Mouse (Mus musculus) limb, embryonic 14.5 days (tissue): ENCODE results near the gene Ankrd12. TPM values are rescaled to one million over a fixed set of nuclear protein-coding genes. Genes with fewer than 3 reads are reported as not detected.

Source experiments
- ATAC-seq: fragments of 200-750 bp; cut with Nextera tagmentation; 2 replicates; pipeline ENCODE4 v1.8.0; 2017; ENCODE audit warnings: low read depth, moderate number of reproducible peaks, moderate TSS enrichment; ENCODE audit not compliant: low FRiP score
- DNase-seq: peaks from one replicate; pipeline ENCODE4 v3.0.0-alpha.2; 2015; ENCODE audit warnings: low spot score
- H3K27ac ChIP-seq: fragments of 300-500 bp; sonication (generic); replicated peaks from 2 replicates; pipeline ENCODE4 v1.5.1; 2014; ENCODE audit warnings: low read depth, mild to moderate bottlenecking, low read length, moderate library complexity, mixed read lengths
- H3K27me3 ChIP-seq: fragments of 300-500 bp; sonication (generic); 2 replicates; pipeline ENCODE4 v1.6.1; 2014; ENCODE audit warnings: low read length, mixed read lengths; ENCODE audit not compliant: control insufficient read depth, insufficient read depth
- H3K36me3 ChIP-seq: fragments of 300-500 bp; sonication (generic); 2 replicates; pipeline ENCODE4 v1.6.1; 2014; ENCODE audit warnings: mild to moderate bottlenecking, low read length, moderate library complexity, mixed read lengths; ENCODE audit not compliant: control insufficient read depth, insufficient read depth
- H3K4me1 ChIP-seq: fragments of 300-500 bp; sonication (generic); 2 replicates; pipeline ENCODE4 v1.6.1; 2014; ENCODE audit warnings: antibody characterized with exemption, low read length, mixed read lengths; ENCODE audit not compliant: control insufficient read depth, insufficient read depth
- H3K4me2 ChIP-seq: fragments of 300-500 bp; sonication (generic); replicated peaks from 2 replicates; pipeline ENCODE4 v1.6.1; 2014; ENCODE audit warnings: low read depth, mild to moderate bottlenecking, low read length, moderate library complexity; ENCODE audit not compliant: severe bottlenecking
- H3K4me3 ChIP-seq: fragments of 300-500 bp; sonication (generic); replicated peaks from 2 replicates; pipeline ENCODE4 v1.5.1; 2014; ENCODE audit warnings: low read length
- H3K9ac ChIP-seq: fragments of 300-500 bp; sonication (generic); 2 replicates; pipeline ENCODE4 v1.6.1; 2014; ENCODE audit warnings: mild to moderate bottlenecking, low read depth, low read length, moderate library complexity; ENCODE audit not compliant: severe bottlenecking
- H3K9me3 ChIP-seq: fragments of 300-500 bp; sonication (generic); 2 replicates; pipeline ENCODE4 v1.6.1; 2016; ENCODE audit warnings: low read length; ENCODE audit not compliant: control insufficient read depth
- POLR2A ChIP-seq: fragments of 200-500 bp; IDR thresholded peaks from 2 replicates; pipeline ENCODE4 v1.8.0; 2012; ENCODE audit warnings: inconsistent platforms, mild to moderate bottlenecking, moderate library complexity, borderline replicate concordance; ENCODE audit not compliant: insufficient read depth, insufficient read length; ENCODE audit errors: extremely low read depth
- WGBS: fragments of 180-500 bp; shearing (Covaris S2); extraction: QIAGEN DNeasy Blood & Tissue Kit; methylation state at CpG from one replicate; pipeline ENCODE4 v1.1.7; 2014; 5-methylcytosine and 5-hydroxymethylcytosine counted together
- polyA plus RNA-seq, 2 experiments: library from polyadenylated mRNA; depleted of rRNA in 1 of 2; stranded (reverse) in 1 of 2; unstranded in 1 of 2; fragments of >200 nt; fragmentation: Nextera tagmentation in 1 of 2; extraction: Ambion mirVana in 1 of 2; gene quantifications; 2 replicates each; pipeline versions ENCODE4 v1.2.1 to v1.2.3; 2012 to 2014

Gene Ankrd12
- polyA plus RNA-seq, 2 experiments: 7.9 to 22.5 TPM

GRCm38 (mm10) chr17:65950622-65951404 lies 126.1 kb downstream of the Ankrd12 start, which contains the start of gene Twsg1:
TSS of gene Twsg1 (minus strand) at chr17:65951226.
- peak within 1 kb of the TSS; percentile 98 for H3K9ac ChIP-seq
- peak within 1 kb of the TSS; percentile 60 for H3K4me2 ChIP-seq
- WGBS: 2% methylated on average over 69 of the region's 87 CpGs
- peak; percentile 91; the same call in 1 of the 2 replicates for TF ChIP-seq POLR2A
- peaks cover 20% of the 10 kb centered on the region for H3K36me3 ChIP-seq
- no peaks in the 10 kb centered on the region for H3K9me3 ChIP-seq
- DNase-seq (peak; percentile 84), ATAC-seq (peak; percentile 97)
- peak within 1 kb of the TSS; percentile 87 for H3K27ac ChIP-seq
- H3K27me3 ChIP-seq: no peaks in the 10 kb centered on the region
- peaks cover 8% of the 10 kb centered on the region for H3K4me1 ChIP-seq
- H3K4me3 ChIP-seq: peak within 1 kb of the TSS; percentile 99

- 28% methylated on average over 7 of the region's 7 CpGs for WGBS
- H3K4me1 ChIP-seq: peaks cover 8% of the 10 kb centered on the region
- H3K27ac ChIP-seq: peak overlapping the region; percentile 87; the same call in 1 of the 2 replicates
- peak overlapping the region; percentile 98 for H3K9ac ChIP-seq
- H3K27me3 ChIP-seq: no peaks in the 10 kb centered on the region
- DNase-seq (no peak), ATAC-seq (no peak)
- H3K36me3 ChIP-seq: peaks cover 23% of the 10 kb centered on the region
- TF ChIP-seq POLR2A: no peak
- H3K4me3 ChIP-seq: peak overlapping the region; percentile 99
- no peaks in the 10 kb centered on the region for H3K9me3 ChIP-seq
- peak overlapping the region; percentile 60 for H3K4me2 ChIP-seq
Observed at GRCm38 (mm10) chr17:65950183-65950582, 126.7 kb downstream of the Ankrd12 start.

DNA sequence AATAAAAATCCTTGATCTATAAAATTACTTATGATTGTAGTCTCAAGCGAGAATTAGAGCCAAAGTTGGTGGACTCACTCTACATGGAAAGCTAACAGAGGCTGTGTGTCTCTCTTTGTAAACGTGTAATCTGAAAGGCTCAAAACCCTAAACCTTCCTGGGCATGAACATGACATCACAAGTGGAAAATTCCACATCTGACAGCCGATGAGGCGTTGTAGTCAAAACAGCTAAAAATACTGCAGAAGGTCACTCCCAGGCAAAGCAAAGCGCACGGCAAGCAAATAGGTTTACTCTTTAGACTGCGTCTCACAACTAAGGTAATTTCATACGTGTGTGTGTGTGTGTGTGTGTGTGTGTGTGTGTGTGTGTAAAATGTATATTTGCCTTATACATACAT lies 129.6 kb downstream of the Ankrd12 start:
- H3K9ac ChIP-seq: no peak overlapping the region
- H3K27ac ChIP-seq: no peak overlapping the region
- no peaks in the 10 kb centered on the region for H3K27me3 ChIP-seq
- DNase-seq: no peak
- WGBS: 87% methylated on average over 8 of the region's 8 CpGs
- no peak for TF ChIP-seq POLR2A
- no peak overlapping the region for H3K4me2 ChIP-seq
- H3K9me3 ChIP-seq: no peaks in the 10 kb centered on the region
- no peak for ATAC-seq
- peaks cover 8% of the 10 kb centered on the region for H3K4me1 ChIP-seq
- peaks cover 27% of the 10 kb centered on the region for H3K36me3 ChIP-seq
- no peak overlapping the region for H3K4me3 ChIP-seq

GRCm38 (mm10) chr17:65945420-65945819 lies 131.5 kb downstream of the Ankrd12 start:
- peaks cover 30% of the 10 kb centered on the region for H3K36me3 ChIP-seq
- DNase-seq (no peak), ATAC-seq (no peak)
- 94% methylated on average over 2 of the region's 2 CpGs for WGBS
- no peaks in the 10 kb centered on the region for H3K27me3 ChIP-seq
- H3K4me1 ChIP-seq: peaks cover 8% of the 10 kb centered on the region
- H3K27ac ChIP-seq: no peak overlapping the region
- H3K9ac ChIP-seq: no peak overlapping the region
- no peak overlapping the region for H3K4me3 ChIP-seq
- H3K9me3 ChIP-seq: no peaks in the 10 kb centered on the region
- no peak for TF ChIP-seq POLR2A
- no peak overlapping the region for H3K4me2 ChIP-seq

DNA sequence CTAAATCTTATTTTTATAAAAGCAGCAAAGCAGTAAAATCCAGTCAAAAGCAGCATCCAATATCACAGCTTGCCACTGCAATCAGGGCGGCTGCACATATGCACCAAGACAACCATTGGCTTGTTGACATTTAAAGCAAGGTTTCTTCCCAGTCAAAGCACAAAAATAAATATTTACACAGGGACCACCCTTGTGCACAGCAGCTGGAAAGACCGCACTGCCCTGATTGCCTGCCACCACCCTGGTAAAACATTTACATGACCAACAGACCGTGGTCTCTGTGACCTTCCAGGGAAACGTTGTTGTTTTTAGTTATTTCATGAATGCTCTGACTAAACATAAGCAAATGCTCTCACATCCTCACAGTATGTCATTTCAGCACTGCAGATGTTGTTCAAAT lies 134.5 kb downstream of the Ankrd12 start:
- peaks cover 26% of the 10 kb centered on the region for H3K36me3 ChIP-seq
- no peak for DNase-seq
- H3K27ac ChIP-seq: no peak overlapping the region
- no peak for ATAC-seq
- no peak overlapping the region for H3K4me3 ChIP-seq
- no peaks in the 10 kb centered on the region for H3K4me1 ChIP-seq
- no peak overlapping the region for H3K9ac ChIP-seq
- no peaks in the 10 kb centered on the region for H3K27me3 ChIP-seq
- 80% methylated on average over 4 of the region's 4 CpGs for whole genome bisulfite sequencing
- no peak overlapping the region for H3K4me2 ChIP-seq
- TF ChIP-seq POLR2A: no peak
- no peaks in the 10 kb centered on the region for H3K9me3 ChIP-seq
